Mouse (Mus musculus): Measurements from ENCODE around the gene Fkbp6. TPM values are rescaled to one million over a fixed set of nuclear protein-coding genes. Genes with fewer than 3 reads are reported as not detected.

Fkbp6 gene
- polyA plus RNA-seq, 2 experiments, result 0.03 TPM; not detected in 1

DNA sequence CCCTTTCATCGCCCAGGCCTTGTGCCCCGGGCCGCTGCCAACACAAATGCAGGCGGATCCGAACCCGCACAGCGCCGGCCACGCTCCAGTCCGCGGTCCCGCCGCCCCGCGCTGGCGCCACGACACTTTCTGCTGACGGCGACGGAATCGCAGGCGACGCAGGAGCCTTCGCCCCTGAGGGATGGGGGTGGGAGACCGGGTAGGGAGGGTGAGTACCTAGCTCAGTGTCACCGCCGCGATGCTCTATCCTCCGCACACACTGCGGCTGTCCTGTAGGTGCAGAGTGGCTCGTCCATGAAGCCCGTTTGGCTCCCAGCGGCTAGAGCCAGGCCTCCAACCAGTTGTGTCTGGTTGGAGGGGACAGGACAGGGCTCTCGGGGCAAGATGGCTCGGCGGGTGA lies 73.2 kb downstream of the Fkbp6 start:
- TF ChIP-seq EP300 (IDR thresholded peaks at IDR 0.05; ENCODE audit: low read depth), result no peak
- TF ChIP-seq CTCF (IDR thresholded peaks at IDR 0.05; ENCODE audit: low read depth), result no peak
- no peak for ATAC-seq (ENCODE audit: insufficient read depth)

DNA sequence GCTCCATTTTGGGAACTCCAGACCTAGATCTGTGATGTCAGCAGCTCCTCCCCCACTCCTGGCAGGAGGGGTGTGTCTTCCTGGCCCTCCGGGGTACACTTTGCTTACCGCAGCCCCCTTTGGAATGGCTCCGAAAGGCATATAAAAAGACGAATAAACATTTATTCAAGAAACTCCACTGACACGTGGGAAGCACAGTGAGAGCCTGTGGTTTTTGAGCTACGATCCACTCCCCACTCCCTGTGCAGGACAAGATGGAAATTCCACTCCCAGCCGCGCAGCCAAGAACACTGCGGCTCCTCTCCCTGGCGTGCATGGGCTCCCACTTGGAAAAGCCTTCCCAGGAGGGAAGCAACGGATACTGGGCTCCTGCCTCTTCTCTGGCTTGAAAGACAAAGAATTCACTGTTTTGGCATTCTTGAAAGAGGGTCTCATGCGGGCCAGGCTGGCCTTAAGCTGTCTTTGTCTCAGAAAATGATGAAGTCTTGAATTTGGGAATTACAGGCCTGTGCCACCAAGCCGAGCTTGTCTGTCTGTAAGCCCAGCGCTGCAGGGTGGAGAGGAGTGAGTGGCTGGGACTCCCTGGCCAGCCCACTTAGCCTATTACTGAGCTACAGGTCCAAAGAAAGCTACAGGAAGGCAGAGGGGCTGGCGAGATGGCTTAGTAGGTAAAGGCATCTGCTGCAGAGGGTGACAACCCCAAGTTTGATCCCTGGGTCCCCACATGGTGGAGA lies 75.0 kb downstream of the Fkbp6 start:
- no peak overlapping the region for H3K9ac ChIP-seq (replicated peaks)
- no peaks in the 10 kb centered on the region for H3K9me3 ChIP-seq (ENCODE audit: control insufficient read depth, low read length)
- TF ChIP-seq CTCF (IDR thresholded peaks at IDR 0.05; ENCODE audit: low read depth), result no peak
- no peaks in the 10 kb centered on the region for H3K4me1 ChIP-seq (replicated peaks; ENCODE audit: control insufficient read depth in 2 of 2, insufficient read depth in 2 of 2, low read length in 1 of 2)
- no peak overlapping the region for H3K4me2 ChIP-seq (ENCODE audit: low read depth)
- H3K27ac ChIP-seq, result no peak overlapping the region
- no peak overlapping the region for H3K4me3 ChIP-seq (ENCODE audit: insufficient read depth in 1 of 2, low read depth in 2 of 2, low read length in 2 of 2)
- peaks cover 5% of the 10 kb centered on the region for H3K27me3 ChIP-seq (ENCODE audit: control insufficient read depth, insufficient read depth, low read length)
- 32% methylated on average over 15 of the region's 15 CpGs for whole genome bisulfite sequencing (ENCODE audit: insufficient replicate concordance)
- ATAC-seq (ENCODE audit: insufficient read depth), result no peak
- no peak for DNase-seq (ENCODE audit: low read depth in 3 of 3, low spot score in 3 of 3)
- no peaks in the 10 kb centered on the region for H3K36me3 ChIP-seq (replicated peaks; ENCODE audit: control insufficient read depth, insufficient read depth, low read depth)

More for the DNA sequence above, 73.2 kb downstream of the Fkbp6 start:
- 9% methylated on average over 36 of the region's 36 CpGs for WGBS (ENCODE audit: insufficient replicate concordance)
- Histone ChIP-seq H3K4me3 (ENCODE audit: insufficient read depth in 1 of 2, low read depth in 2 of 2, low read length in 2 of 2) (no peak overlapping the region), H3K36me3 (replicated peaks; ENCODE audit: control insufficient read depth, insufficient read depth, low read depth) (no peaks in the 10 kb centered on the region), H3K9me3 (ENCODE audit: control insufficient read depth, low read length) (no peaks in the 10 kb centered on the region), H3K27ac (no peak overlapping the region), H3K9ac (replicated peaks) (no peak overlapping the region), H3K4me2 (ENCODE audit: low read depth) (peak overlapping the region; percentile 27), H3K4me1 (replicated peaks; ENCODE audit: control insufficient read depth in 2 of 2, insufficient read depth in 2 of 2, low read length in 1 of 2) (no peaks in the 10 kb centered on the region), H3K27me3 (ENCODE audit: control insufficient read depth, insufficient read depth, low read length) (peaks cover 5% of the 10 kb centered on the region)
- no peak for DNase-seq (ENCODE audit: low read depth in 3 of 3, low spot score in 3 of 3)

DNA sequence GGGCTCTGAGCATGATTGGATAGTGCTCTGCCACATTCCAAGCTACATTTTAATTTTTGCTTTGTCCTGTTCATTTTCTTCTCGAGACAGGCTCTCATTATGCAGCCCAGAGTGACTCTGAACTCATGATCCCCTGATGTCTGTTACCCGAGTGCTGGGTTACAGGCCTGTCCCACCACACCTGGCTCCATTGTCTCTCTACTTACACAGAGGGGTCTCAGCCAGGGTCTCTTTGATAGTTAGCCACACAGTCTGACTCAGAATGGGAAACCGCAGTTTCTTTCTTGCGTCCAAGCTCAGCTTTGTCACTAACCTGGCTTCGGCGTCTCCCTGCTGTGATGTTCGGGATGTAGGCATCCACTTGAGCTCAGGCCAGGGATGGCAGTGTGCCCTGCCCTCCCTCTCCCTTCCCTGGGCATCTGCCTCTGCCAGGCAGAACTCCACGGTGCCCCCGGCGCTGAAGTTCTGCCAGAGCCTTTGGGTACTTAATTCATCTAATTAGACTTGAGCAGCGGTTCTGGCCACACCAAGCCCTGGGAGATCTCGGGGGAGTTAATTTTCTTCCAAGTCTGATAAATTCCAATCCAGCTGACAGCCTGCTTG lies 78.2 kb downstream of the Fkbp6 start:
- no peak overlapping the region for H3K4me2 ChIP-seq (ENCODE audit: low read depth)
- H3K4me1 ChIP-seq (replicated peaks; ENCODE audit: control insufficient read depth in 2 of 2, insufficient read depth in 2 of 2, low read length in 1 of 2), result no peaks in the 10 kb centered on the region
- H3K36me3 ChIP-seq (replicated peaks; ENCODE audit: control insufficient read depth, insufficient read depth, low read depth), result no peaks in the 10 kb centered on the region
- H3K4me3 ChIP-seq (ENCODE audit: insufficient read depth in 1 of 2, low read depth in 2 of 2, low read length in 2 of 2), result no peak overlapping the region
- TF ChIP-seq CTCF (IDR thresholded peaks at IDR 0.05; ENCODE audit: low read depth) (no peak), EP300 (IDR thresholded peaks at IDR 0.05; ENCODE audit: low read depth) (no peak)
- no peak overlapping the region for H3K9ac ChIP-seq (replicated peaks)
- no peak for DNase-seq (ENCODE audit: low read depth in 3 of 3, low spot score in 3 of 3)
- no peaks in the 10 kb centered on the region for H3K9me3 ChIP-seq (ENCODE audit: control insufficient read depth, low read length)
- 77% methylated on average over 12 of the region's 12 CpGs for WGBS (ENCODE audit: insufficient replicate concordance)
- H3K27ac ChIP-seq, result no peak overlapping the region
- no peak for ATAC-seq (ENCODE audit: insufficient read depth)
- H3K27me3 ChIP-seq (ENCODE audit: control insufficient read depth, insufficient read depth, low read length), result peaks cover 4% of the 10 kb centered on the region

DNA sequence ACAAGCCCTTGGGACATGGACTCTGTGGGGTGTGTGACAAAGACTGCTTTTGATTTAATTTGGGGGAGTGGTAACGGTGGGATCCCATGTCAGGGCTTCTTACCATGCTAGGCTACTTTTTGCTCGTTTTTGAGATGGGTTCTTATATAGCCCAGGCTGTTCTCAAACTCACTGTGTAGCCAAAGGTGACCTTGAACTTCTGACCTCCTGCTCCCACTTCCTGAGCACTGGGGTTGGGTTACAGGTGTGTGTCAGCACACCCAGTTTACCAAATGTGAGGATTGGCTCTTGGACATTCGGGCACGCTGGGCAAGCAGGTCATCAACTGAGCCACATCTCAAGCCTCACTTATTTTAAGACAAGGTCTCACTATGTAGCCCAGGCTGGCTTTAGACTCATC lies 79.5 kb downstream of the Fkbp6 start:
- Histone ChIP-seq H3K36me3 (replicated peaks; ENCODE audit: control insufficient read depth, insufficient read depth, low read depth) (no peaks in the 10 kb centered on the region), H3K27ac (no peak overlapping the region), H3K9ac (replicated peaks) (no peak overlapping the region), H3K9me3 (ENCODE audit: control insufficient read depth, low read length) (no peaks in the 10 kb centered on the region), H3K4me2 (ENCODE audit: low read depth) (no peak overlapping the region), H3K4me1 (replicated peaks; ENCODE audit: control insufficient read depth in 2 of 2, insufficient read depth in 2 of 2, low read length in 1 of 2) (no peaks in the 10 kb centered on the region), H3K4me3 (ENCODE audit: insufficient read depth in 1 of 2, low read depth in 2 of 2, low read length in 2 of 2) (no peak overlapping the region), H3K27me3 (ENCODE audit: control insufficient read depth, insufficient read depth, low read length) (no peaks in the 10 kb centered on the region)
- no peak for TF ChIP-seq EP300 (IDR thresholded peaks at IDR 0.05; ENCODE audit: low read depth)
- no peak for TF ChIP-seq CTCF (IDR thresholded peaks at IDR 0.05; ENCODE audit: low read depth)
- ATAC-seq (ENCODE audit: insufficient read depth) (no peak), DNase-seq (ENCODE audit: low read depth in 3 of 3, low spot score in 3 of 3) (no peak)
- WGBS (ENCODE audit: insufficient replicate concordance), result 59% methylated on average over 4 of the region's 4 CpGs

DNA sequence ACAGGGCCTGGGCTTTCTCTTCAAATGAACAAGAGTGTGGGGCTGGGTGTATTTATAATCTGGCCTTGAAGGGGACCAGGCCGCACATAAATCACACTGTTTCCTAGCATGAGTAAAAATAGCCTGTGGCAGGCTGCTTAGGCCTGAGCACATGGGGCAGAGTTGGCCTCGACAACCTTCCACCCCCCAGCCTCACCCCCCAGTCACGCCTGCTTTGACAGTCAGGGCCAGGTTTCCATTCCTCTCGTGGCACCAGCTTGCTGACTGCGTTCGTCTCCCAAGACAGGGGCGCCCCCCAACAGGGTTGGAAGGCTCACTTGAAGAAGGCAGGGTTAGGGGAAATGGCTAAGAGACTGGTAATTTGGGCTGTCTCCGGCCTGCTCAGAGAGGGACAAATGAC lies 80.4 kb downstream of the Fkbp6 start:
- Histone ChIP-seq H3K9ac (replicated peaks) (no peak overlapping the region), H3K9me3 (ENCODE audit: control insufficient read depth, low read length) (no peaks in the 10 kb centered on the region), H3K4me2 (ENCODE audit: low read depth) (no peak overlapping the region), H3K4me3 (ENCODE audit: insufficient read depth in 1 of 2, low read depth in 2 of 2, low read length in 2 of 2) (no peak overlapping the region), H3K36me3 (replicated peaks; ENCODE audit: control insufficient read depth, insufficient read depth, low read depth) (no peaks in the 10 kb centered on the region), H3K27ac (no peak overlapping the region), H3K27me3 (ENCODE audit: control insufficient read depth, insufficient read depth, low read length) (no peaks in the 10 kb centered on the region), H3K4me1 (replicated peaks; ENCODE audit: control insufficient read depth in 2 of 2, insufficient read depth in 2 of 2, low read length in 1 of 2) (no peaks in the 10 kb centered on the region)
- no peak for ATAC-seq (ENCODE audit: insufficient read depth)
- WGBS (ENCODE audit: insufficient replicate concordance), result 52% methylated on average over 8 of the region's 8 CpGs
- no peak for TF ChIP-seq EP300 (IDR thresholded peaks at IDR 0.05; ENCODE audit: low read depth)
- TF ChIP-seq CTCF (IDR thresholded peaks at IDR 0.05; ENCODE audit: low read depth), result no peak
- no peak for DNase-seq (ENCODE audit: low read depth in 3 of 3, low spot score in 3 of 3)
